Mouse (Mus musculus) midbrain, postnatal 0 days (tissue): ENCODE measurements at regions not wholly inside any gene's neighbourhood (a gene's known extent, or its start where the extent isn't known, plus 50 kb on each side); places are given as distances from the start of the nearest gene placed in this dataset.

Experiments used
- ATAC-seq: fragments of 200-750 bp; cut with Nextera tagmentation; 2 replicates; pipeline ENCODE4 v1.8.0; 2017; ENCODE audit warnings: moderate number of reproducible peaks, mild to moderate bottlenecking, moderate TSS enrichment, moderate library complexity; ENCODE audit not compliant: low FRiP score
- DNase-seq: peaks from one replicate; pipeline ENCODE4 v3.0.0-alpha.2; 2015; ENCODE audit warnings: low spot score
- H3K27ac ChIP-seq: fragments of 300-500 bp; sonication (generic); 2 replicates; pipeline ENCODE4 v1.5.1; 2014; ENCODE audit warnings: low read depth, mild to moderate bottlenecking, low read length, mixed read lengths
- H3K27me3 ChIP-seq: fragments of 300-500 bp; sonication (generic); 2 replicates; pipeline ENCODE4 v1.6.1; 2014; ENCODE audit warnings: low read length, control low read depth, mixed read lengths; ENCODE audit not compliant: insufficient read depth
- H3K36me3 ChIP-seq: fragments of 300-500 bp; sonication (generic); 2 replicates; pipeline ENCODE4 v1.6.1; 2014; ENCODE audit warnings: low read length, control low read depth, mixed read lengths; ENCODE audit not compliant: insufficient read depth
- H3K4me1 ChIP-seq: fragments of 300-500 bp; sonication (generic); 2 replicates; pipeline ENCODE4 v1.6.1; 2014; ENCODE audit warnings: mild to moderate bottlenecking, control low read depth, antibody characterized with exemption, low read length, mixed read lengths; ENCODE audit not compliant: insufficient read depth
- H3K4me2 ChIP-seq: fragments of 300-500 bp; sonication (generic); 2 replicates; pipeline ENCODE4 v1.6.1; 2014; ENCODE audit warnings: low read depth, mild to moderate bottlenecking, low read length, mixed read lengths; ENCODE audit not compliant: poor library complexity, severe bottlenecking
- H3K4me3 ChIP-seq: fragments of 300-500 bp; sonication (generic); 2 replicates; pipeline ENCODE4 v1.5.1; 2014; ENCODE audit warnings: low read depth, mild to moderate bottlenecking, low read length, moderate library complexity
- H3K9ac ChIP-seq: fragments of 300-500 bp; sonication (generic); replicated peaks from 2 replicates; pipeline ENCODE4 v1.6.1; 2014; ENCODE audit warnings: mild to moderate bottlenecking, low read length, moderate library complexity, mixed read lengths; ENCODE audit not compliant: poor library complexity, severe bottlenecking
- H3K9me3 ChIP-seq: fragments of 300-500 bp; sonication (generic); 2 replicates; pipeline ENCODE4 v1.6.1; 2016; ENCODE audit warnings: low read length, control low read depth
- CTCF ChIP-seq: IDR thresholded peaks from 2 replicates; pipeline ENCODE4 v1.5.1; 2016; ENCODE audit warnings: antibody characterized with exemption, mild to moderate bottlenecking
- WGBS: fragments of 180-500 bp; shearing (Covaris S2); extraction: QIAGEN DNeasy Blood & Tissue Kit; methylation state at CpG from one replicate; pipeline ENCODE4 v1.1.7; 2014; 5-methylcytosine and 5-hydroxymethylcytosine counted together

DNA sequence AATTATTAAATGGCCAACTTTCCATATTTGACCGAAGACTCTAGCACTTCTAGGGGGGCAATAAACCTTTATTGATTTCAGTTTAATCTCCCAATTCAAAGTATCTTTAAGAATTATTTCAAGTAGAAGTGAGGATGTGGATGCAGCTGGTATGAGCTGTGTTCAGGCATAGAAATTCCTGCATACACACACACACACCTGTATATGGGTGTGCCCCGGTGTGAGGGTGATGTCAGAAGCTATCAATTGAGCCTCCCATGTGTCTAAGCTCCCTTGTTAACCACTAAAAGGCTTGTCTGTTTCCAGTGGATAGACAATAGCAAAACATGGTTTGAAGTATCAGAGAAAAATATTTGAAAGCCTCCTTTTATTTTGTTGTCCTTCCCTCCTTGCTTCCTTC, 114.3 kb downstream of the Foxa2 start:
- Histone ChIP-seq H3K27me3 (no peaks in the 10 kb centered on the region), H3K27ac (no peak overlapping the region), H3K4me3 (no peak overlapping the region), H3K9ac (no peak overlapping the region), H3K9me3 (no peaks in the 10 kb centered on the region), H3K4me2 (no peak overlapping the region), H3K36me3 (no peaks in the 10 kb centered on the region), H3K4me1 (no peaks in the 10 kb centered on the region)
- no peak for TF ChIP-seq CTCF
- whole genome bisulfite sequencing: 90% methylated on average over 2 of the region's 2 CpGs
- ATAC-seq: no peak
- DNase-seq: no peak

GRCm38 (mm10) chr2:147929031-147929711, 117.6 kb downstream of the Foxa2 start:
- no peak for DNase-seq
- H3K9me3 ChIP-seq: no peaks in the 10 kb centered on the region
- no peak overlapping the region for H3K27ac ChIP-seq
- H3K4me2 ChIP-seq: no peak overlapping the region
- H3K27me3 ChIP-seq: no peaks in the 10 kb centered on the region
- H3K4me3 ChIP-seq: no peak overlapping the region
- ATAC-seq: no peak
- no peaks in the 10 kb centered on the region for H3K36me3 ChIP-seq
- no peak for TF ChIP-seq CTCF
- no peak overlapping the region for H3K9ac ChIP-seq
- H3K4me1 ChIP-seq: no peaks in the 10 kb centered on the region
- 64% methylated on average over 5 of the region's 5 CpGs for WGBS

DNA sequence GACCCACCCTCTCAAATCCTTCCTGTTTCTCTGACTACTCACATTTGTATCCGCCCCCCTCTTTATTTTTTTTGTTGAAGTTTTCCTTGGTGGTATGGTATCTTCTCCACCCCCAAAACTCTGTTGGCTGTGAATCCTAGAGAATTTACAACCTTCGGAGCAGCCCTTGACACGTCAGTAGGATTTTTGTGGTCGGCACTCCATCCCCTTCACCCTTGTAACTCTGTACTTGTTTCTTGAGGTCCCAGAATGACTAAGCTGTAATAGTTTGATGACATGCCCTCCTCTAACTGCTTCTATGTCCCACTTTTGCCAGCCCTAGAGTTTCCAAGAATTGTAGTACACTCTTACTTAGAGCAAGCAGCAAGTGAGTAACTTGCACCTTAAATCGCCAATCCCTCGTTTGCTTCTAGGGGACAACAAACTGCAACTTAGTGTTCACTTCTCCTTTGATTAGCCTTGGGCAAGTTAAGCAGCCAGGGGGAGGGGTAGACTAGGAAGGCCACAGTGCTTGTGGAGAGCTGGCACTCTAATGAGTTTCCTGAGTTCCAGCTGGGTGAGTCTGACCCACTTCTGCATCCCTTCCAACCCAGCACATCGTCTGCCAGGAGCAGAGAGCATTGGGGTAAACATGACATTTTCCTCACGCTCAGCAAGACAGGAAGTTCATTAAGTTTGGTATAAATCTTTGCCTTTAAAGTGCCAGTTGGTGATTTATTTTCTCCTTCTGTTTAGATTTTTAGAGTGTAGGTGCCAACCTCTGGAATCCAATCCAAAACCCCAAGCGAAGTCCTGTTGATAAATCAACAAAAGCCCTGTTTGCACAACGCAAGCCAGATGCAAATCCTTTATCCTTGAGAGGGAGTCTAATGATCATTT, 118.7 kb downstream of the Foxa2 start:
- no peak for TF ChIP-seq CTCF
- peak; percentile 74 for DNase-seq
- no peak overlapping the region for H3K9ac ChIP-seq

DNA sequence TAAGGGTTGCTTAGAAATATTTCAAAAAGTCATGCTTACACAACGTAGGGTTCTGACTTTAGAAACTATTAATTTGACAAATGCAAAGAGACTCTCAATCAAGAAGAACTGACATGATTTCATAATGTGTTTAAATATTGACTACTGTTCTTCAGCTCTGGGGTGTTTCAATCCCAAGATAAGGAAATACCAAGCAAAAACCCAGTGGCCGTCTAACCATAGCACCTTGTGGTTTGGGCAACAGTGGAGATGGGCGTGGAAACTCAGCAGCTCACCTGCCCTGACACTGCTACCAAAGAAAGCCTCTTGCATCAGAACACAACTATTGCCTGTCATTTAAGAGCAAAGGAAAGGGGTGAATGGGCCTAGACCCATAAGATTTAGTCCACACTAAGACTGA, 119.9 kb downstream of the Foxa2 start:
- Histone ChIP-seq H3K9me3 (no peaks in the 10 kb centered on the region), H3K36me3 (no peaks in the 10 kb centered on the region), H3K9ac (no peak overlapping the region), H3K4me3 (no peak overlapping the region), H3K27ac (no peak overlapping the region), H3K4me1 (no peaks in the 10 kb centered on the region), H3K27me3 (no peaks in the 10 kb centered on the region), H3K4me2 (no peak overlapping the region)
- DNase-seq (no peak), ATAC-seq (no peak)
- WGBS: 88% methylated on average over 3 of the region's 3 CpGs
- no peak for TF ChIP-seq CTCF

More for the DNA sequence above, 118.7 kb downstream of the Foxa2 start:
- no peaks in the 10 kb centered on the region for H3K4me1 ChIP-seq
- H3K9me3 ChIP-seq: no peaks in the 10 kb centered on the region
- H3K4me2 ChIP-seq: no peak overlapping the region
- H3K4me3 ChIP-seq: no peak overlapping the region
- 66% methylated on average over 10 of the region's 10 CpGs for WGBS
- H3K36me3 ChIP-seq: no peaks in the 10 kb centered on the region
- ATAC-seq: 0 out of 2 replicates have a peak, but pooled peaks have one; percentile 38
- H3K27ac ChIP-seq: 0 out of 2 replicates have a peak overlapping the region, but pooled peaks have one; percentile 18
- H3K27me3 ChIP-seq: no peaks in the 10 kb centered on the region

DNA sequence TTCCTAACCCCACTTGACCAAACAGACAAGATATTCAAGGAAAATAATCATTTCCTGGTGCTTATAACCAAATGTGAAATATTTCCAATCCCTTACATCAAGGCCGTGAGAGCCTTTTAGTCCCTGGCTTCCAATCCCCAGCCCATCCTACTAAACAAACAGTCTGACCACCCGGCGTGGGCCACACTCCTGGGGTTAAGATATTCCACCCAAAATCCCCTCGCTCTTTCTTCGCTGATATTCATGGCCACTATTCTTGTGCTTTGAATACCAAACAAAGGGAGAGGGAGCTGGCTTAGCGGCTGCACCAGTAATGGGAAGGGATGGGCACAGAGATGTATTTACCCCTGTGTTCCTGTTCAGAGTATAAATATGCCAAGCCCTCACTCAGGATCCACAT, 139.4 kb downstream of the Foxa2 start:
- no peak overlapping the region for H3K4me2 ChIP-seq
- no peak for TF ChIP-seq CTCF
- H3K4me1 ChIP-seq: no peaks in the 10 kb centered on the region
- H3K9ac ChIP-seq: no peak overlapping the region
- no peaks in the 10 kb centered on the region for H3K9me3 ChIP-seq
- H3K36me3 ChIP-seq: no peaks in the 10 kb centered on the region
- H3K27ac ChIP-seq: no peak overlapping the region
- no peak overlapping the region for H3K4me3 ChIP-seq
- no peak for DNase-seq
- peaks cover 42% of the 10 kb centered on the region for H3K27me3 ChIP-seq
- 25% methylated on average over 6 of the region's 6 CpGs for WGBS
- no peak for ATAC-seq
